Mouse (Mus musculus): Measurements from ENCODE around the gene Otop1.

- no peak for TF ChIP-seq GATA1 (IDR thresholded peaks at IDR 0.05; ENCODE audit: borderline replicate concordance, low read length)
- TF ChIP-seq FLI1 (IDR thresholded peaks at IDR 0.05; ENCODE audit: low read length): no peak
These were observed 67.3 kb downstream of the Otop1 start for GRCm38 (mm10) chr5:38343101-38343500.
